Mouse (Mus musculus): ENCODE data around the gene Zkscan14. TPM values are rescaled to one million over a fixed set of nuclear protein-coding genes. Genes with fewer than 3 reads are reported as not detected.
A peak's percentile ranks its signal among the peaks of the same experiment; 100 is the strongest.

Gene Zkscan14
- polyA plus RNA-seq, 1 experiment from 2014 or later = 15.0 TPM

GRCm38 (mm10) chr5:145191962-145192361, 9.7 kb downstream of the Zkscan14 start, which contains the start of gene Atp5j2:
Gene Atp5j2, minus strand, starts transcription at chr5:145192062.
- Histone ChIP-seq H3K36me3 (peaks cover 43% of the 10 kb centered on the region), H3K4me1 (replicated peaks) (peaks cover 28% of the 10 kb centered on the region), H3K4me3 (replicated peaks) (peak within 1 kb of the TSS; percentile 90), H3K27me3 (no peaks in the 10 kb centered on the region), H3K9ac (replicated peaks) (peak within 1 kb of the TSS; percentile 97), H3K27ac (peak within 1 kb of the TSS; percentile 84), H3K9me3 (no peaks in the 10 kb centered on the region), H3K4me2 (replicated peaks) (peak within 1 kb of the TSS; percentile 92)
- 67% methylated on average over 2 of the region's 2 CpGs for WGBS
- ATAC-seq = no peak; the same call in 1 of the 2 replicates

- WGBS = under 1% methylated on average over 41 of the region's 41 CpGs
Measured at GRCm38 (mm10) chr5:145190875-145191798, 10.5 kb downstream of the Zkscan14 start.

GRCm38 (mm10) chr5:145190373-145190772, 11.3 kb downstream of the Zkscan14 start:
- Histone ChIP-seq H3K36me3 (peaks cover 50% of the 10 kb centered on the region), H3K4me3 (replicated peaks) (peak overlapping the region; percentile 90), H3K4me1 (replicated peaks) (peaks cover 28% of the 10 kb centered on the region), H3K9me3 (no peaks in the 10 kb centered on the region), H3K27ac (no peak overlapping the region), H3K4me2 (replicated peaks) (peak overlapping the region; percentile 92), H3K27me3 (no peaks in the 10 kb centered on the region), H3K9ac (replicated peaks) (peak overlapping the region; percentile 97)
- ATAC-seq = no peak
- WGBS = 59% methylated on average over 5 of the region's 5 CpGs

More at GRCm38 (mm10) chr5:145190875-145191798, 10.5 kb downstream of the Zkscan14 start:
- Histone ChIP-seq H3K4me2 (replicated peaks) (peak overlapping the region; percentile 92), H3K9ac (replicated peaks) (peak overlapping the region; percentile 97), H3K9me3 (no peaks in the 10 kb centered on the region), H3K4me3 (replicated peaks) (peak overlapping the region; percentile 90), H3K4me1 (replicated peaks) (peaks cover 28% of the 10 kb centered on the region), H3K27me3 (no peaks in the 10 kb centered on the region), H3K36me3 (peaks cover 50% of the 10 kb centered on the region), H3K27ac (peak overlapping the region; percentile 84)
- ATAC-seq = peak; percentile 86

GRCm38 (mm10) chr5:145189416-145189815, 12.3 kb downstream of the Zkscan14 start:
- Histone ChIP-seq H3K36me3 (peaks cover 49% of the 10 kb centered on the region), H3K4me1 (replicated peaks) (peaks cover 28% of the 10 kb centered on the region), H3K4me2 (replicated peaks) (no peak overlapping the region), H3K9ac (replicated peaks) (no peak overlapping the region), H3K4me3 (replicated peaks) (no peak overlapping the region), H3K27ac (no peak overlapping the region), H3K9me3 (no peaks in the 10 kb centered on the region), H3K27me3 (no peaks in the 10 kb centered on the region)
- ATAC-seq = no peak
- 97% methylated on average over 6 of the region's 6 CpGs for WGBS

GRCm38 (mm10) chr5:145185244-145185643, 16.4 kb downstream of the Zkscan14 start:
- Histone ChIP-seq H3K27ac (no peak overlapping the region), H3K9me3 (no peaks in the 10 kb centered on the region), H3K9ac (replicated peaks) (no peak overlapping the region), H3K4me3 (replicated peaks) (no peak overlapping the region), H3K4me2 (replicated peaks) (no peak overlapping the region), H3K27me3 (no peaks in the 10 kb centered on the region), H3K36me3 (peaks cover 78% of the 10 kb centered on the region), H3K4me1 (replicated peaks) (peaks cover 15% of the 10 kb centered on the region)
- 94% methylated on average over 2 of the region's 2 CpGs for WGBS
- no peak for ATAC-seq

- H3K27ac ChIP-seq = no peak overlapping the region
- 92% methylated on average over 18 of the region's 18 CpGs for WGBS
- H3K4me2 ChIP-seq (replicated peaks) = no peak overlapping the region
- no peaks in the 10 kb centered on the region for H3K27me3 ChIP-seq
- H3K9ac ChIP-seq (replicated peaks) = no peak overlapping the region
- H3K9me3 ChIP-seq = no peaks in the 10 kb centered on the region
- H3K4me1 ChIP-seq (replicated peaks) = no peaks in the 10 kb centered on the region
- ATAC-seq = no peak
- H3K36me3 ChIP-seq = peaks cover 100% of the 10 kb centered on the region
- no peak overlapping the region for H3K4me3 ChIP-seq (replicated peaks)
Measured at GRCm38 (mm10) chr5:145178461-145178980, 23.1 kb downstream of the Zkscan14 start.

- Histone ChIP-seq H3K9ac (replicated peaks) (peak overlapping the region; percentile 93), H3K4me1 (replicated peaks) (peaks cover 27% of the 10 kb centered on the region), H3K4me2 (replicated peaks) (peak overlapping the region; percentile 97), H3K27me3 (no peaks in the 10 kb centered on the region), H3K36me3 (peaks cover 46% of the 10 kb centered on the region), H3K27ac (peak overlapping the region; percentile 68), H3K4me3 (replicated peaks) (peak overlapping the region; percentile 94), H3K9me3 (no peaks in the 10 kb centered on the region)
- ATAC-seq = peak; percentile 80
- WGBS = under 1% methylated on average over 23 of the region's 28 CpGs
Measured at GRCm38 (mm10) chr5:145167306-145167661, 34.4 kb downstream of the Zkscan14 start.

GRCm38 (mm10) chr5:145166536-145167305, 34.9 kb downstream of the Zkscan14 start, which contains the start of the genes Ptcd1 and Cpsf4:
Gene Ptcd1, minus strand, starts transcription at chr5:145167108.
Gene Cpsf4, plus strand, starts transcription at chr5:145167213.
- H3K9me3 ChIP-seq = no peaks in the 10 kb centered on the region
- peaks cover 45% of the 10 kb centered on the region for H3K36me3 ChIP-seq
- peak; percentile 96 for ATAC-seq
- WGBS = under 1% methylated on average over 51 of the region's 51 CpGs
- H3K4me3 ChIP-seq (replicated peaks) = peak within 1 kb of the TSS; percentile 94
- peaks cover 27% of the 10 kb centered on the region for H3K4me1 ChIP-seq (replicated peaks)
- H3K27me3 ChIP-seq = no peaks in the 10 kb centered on the region
- H3K4me2 ChIP-seq (replicated peaks) = peak within 1 kb of the TSS; percentile 97
- H3K27ac ChIP-seq = peak within 1 kb of the TSS; percentile 81
- H3K9ac ChIP-seq (replicated peaks) = peak within 1 kb of the TSS; percentile 93

GRCm38 (mm10) chr5:145165184-145165583, 36.5 kb downstream of the Zkscan14 start:
- Histone ChIP-seq H3K27ac (no peak overlapping the region), H3K27me3 (no peaks in the 10 kb centered on the region), H3K4me3 (replicated peaks) (0 out of 2 replicates have a peak overlapping the region, but pooled peaks have one; percentile 6), H3K4me2 (replicated peaks) (no peak overlapping the region), H3K9ac (replicated peaks) (no peak overlapping the region), H3K9me3 (no peaks in the 10 kb centered on the region), H3K36me3 (peaks cover 45% of the 10 kb centered on the region), H3K4me1 (replicated peaks) (peaks cover 27% of the 10 kb centered on the region)
- 88% methylated on average over 15 of the region's 15 CpGs for WGBS
- ATAC-seq = no peak

GRCm38 (mm10) chr5:145164710-145165109, 37.0 kb downstream of the Zkscan14 start:
- H3K27ac ChIP-seq = no peak overlapping the region
- H3K36me3 ChIP-seq = peaks cover 47% of the 10 kb centered on the region
- H3K4me3 ChIP-seq (replicated peaks) = no peak overlapping the region
- no peaks in the 10 kb centered on the region for H3K9me3 ChIP-seq
- 73% methylated on average over 3 of the region's 3 CpGs for WGBS
- peaks cover 27% of the 10 kb centered on the region for H3K4me1 ChIP-seq (replicated peaks)
- no peaks in the 10 kb centered on the region for H3K27me3 ChIP-seq
- no peak overlapping the region for H3K9ac ChIP-seq (replicated peaks)
- no peak overlapping the region for H3K4me2 ChIP-seq (replicated peaks)
- ATAC-seq = no peak

GRCm38 (mm10) chr5:145161361-145161760, 40.3 kb downstream of the Zkscan14 start:
- ATAC-seq = no peak
- H3K36me3 ChIP-seq = peaks cover 78% of the 10 kb centered on the region
- H3K4me1 ChIP-seq (replicated peaks) = peaks cover 8% of the 10 kb centered on the region
- H3K4me3 ChIP-seq (replicated peaks) = no peak overlapping the region
- no peaks in the 10 kb centered on the region for H3K27me3 ChIP-seq
- H3K9me3 ChIP-seq = no peaks in the 10 kb centered on the region
- no peak overlapping the region for H3K4me2 ChIP-seq (replicated peaks)
- no peak overlapping the region for H3K9ac ChIP-seq (replicated peaks)
- no peak overlapping the region for H3K27ac ChIP-seq
- 96% methylated on average over 14 of the region's 14 CpGs for WGBS
